Mouse (Mus musculus): ENCODE results near the gene Ppm1n.
A peak's percentile ranks its signal among the peaks of the same experiment; 100 is the strongest.

Ppm1n gene

GRCm38 (mm10) chr7:19279581-19280114 lies at the start of gene Ppm1n:
Gene Ppm1n (minus strand): TSS chr7:19280064.
- DNase-seq (ENCODE audit: low spot score in 2 of 2), result no peak

DNA sequence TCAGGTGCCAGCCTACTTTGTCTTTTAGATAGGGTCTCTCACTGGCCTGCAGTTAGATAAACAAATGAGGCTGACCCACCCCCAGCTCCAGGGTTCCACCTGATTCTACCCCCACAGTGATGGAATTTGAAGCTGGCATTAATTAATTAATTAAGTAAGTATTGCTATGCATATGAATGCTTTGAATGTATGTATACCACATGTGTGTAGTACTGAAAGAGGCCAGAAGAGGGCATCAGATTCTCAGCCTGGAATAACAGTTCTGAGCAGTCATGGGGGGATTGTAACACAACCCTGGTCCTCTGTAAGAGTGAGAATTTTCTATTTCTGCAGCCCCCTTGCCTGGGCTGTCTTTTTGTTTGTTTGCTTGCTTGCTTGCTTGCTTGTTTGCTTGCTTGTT lies 48.6 kb upstream of the Ppm1n start:
- no peak for DNase-seq (ENCODE audit: low spot score in 2 of 2)

- DNase-seq (ENCODE audit: low spot score in 2 of 2), result no peak
Observed at GRCm38 (mm10) chr7:19327782-19328181, 47.9 kb upstream of the Ppm1n start.

GRCm38 (mm10) chr7:19327128-19327527 lies 47.3 kb upstream of the Ppm1n start:
- peak; percentile 35 to 41 for DNase-seq (ENCODE audit: low spot score in 2 of 2)

DNA sequence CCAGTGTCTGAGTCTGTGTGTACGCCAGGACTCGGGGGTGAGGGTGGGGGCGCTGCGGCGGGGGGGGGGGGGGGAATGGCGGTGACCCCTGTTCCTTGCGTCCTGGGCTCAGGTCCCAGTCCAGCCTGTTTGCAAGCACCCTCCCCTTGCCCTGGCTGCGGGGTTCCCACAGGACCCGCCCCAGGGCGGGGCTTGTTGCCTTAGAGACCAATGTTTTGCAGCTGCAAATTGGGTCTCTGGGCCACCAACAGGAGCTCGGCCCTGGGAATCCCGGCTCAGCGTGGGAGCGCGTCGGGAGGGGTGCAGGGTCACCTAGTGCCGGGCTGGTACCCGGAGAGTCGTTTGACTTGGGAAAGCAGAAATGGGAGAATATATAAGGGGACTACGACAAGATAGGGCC lies 46.5 kb upstream of the Ppm1n start:
- peak; percentile 49 to 63 for DNase-seq (ENCODE audit: low spot score in 2 of 2)

DNA sequence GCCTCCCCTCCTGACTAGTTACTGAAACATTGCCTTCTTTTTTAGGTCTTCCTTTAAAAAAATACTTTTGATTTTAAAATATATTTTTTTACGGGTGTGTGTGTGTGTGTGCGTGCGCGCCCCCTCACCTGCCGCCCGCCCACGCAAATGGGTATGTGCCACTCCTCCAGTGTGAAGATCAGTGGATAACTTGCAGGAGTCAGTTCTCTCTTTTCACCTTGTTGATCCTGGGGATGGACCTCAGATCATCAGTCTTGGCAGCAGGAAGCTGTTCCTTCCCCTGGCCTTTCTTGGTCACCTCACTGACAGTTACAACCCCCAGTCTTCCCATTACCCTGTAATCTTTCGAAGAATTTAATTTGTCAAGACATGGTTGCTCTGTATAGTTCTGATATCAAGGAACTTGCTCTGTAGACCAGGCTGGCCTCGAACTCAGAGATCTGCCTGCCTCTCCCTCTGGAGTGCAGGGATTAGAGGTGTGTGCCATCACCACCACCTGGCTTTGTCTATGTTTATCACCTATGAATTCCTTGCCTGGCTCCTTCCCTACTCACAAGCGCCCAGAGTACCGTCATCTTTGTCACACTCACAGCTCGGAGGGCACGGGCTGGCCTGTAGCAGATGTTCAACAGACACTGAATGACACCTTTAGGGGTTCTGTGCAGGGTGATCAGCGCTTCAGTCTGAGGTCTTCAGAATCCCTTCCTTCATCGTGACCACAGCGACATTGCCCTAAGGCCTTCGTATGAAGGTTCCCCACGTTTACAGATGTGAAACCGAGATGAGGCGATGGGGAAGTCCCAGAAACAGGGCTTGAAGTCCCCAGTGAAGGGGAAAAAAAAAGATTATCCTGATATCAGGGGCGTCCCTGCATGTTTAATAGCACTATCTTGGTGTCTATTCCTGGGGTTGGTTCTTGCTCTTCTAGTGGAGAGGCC lies 45.7 kb upstream of the Ppm1n start:
- DNase-seq (ENCODE audit: low spot score in 2 of 2), result peak; percentile 57 to 65

- no peak for DNase-seq (ENCODE audit: low spot score in 2 of 2)
Observed at GRCm38 (mm10) chr7:19324221-19324620, 44.4 kb upstream of the Ppm1n start.

DNA sequence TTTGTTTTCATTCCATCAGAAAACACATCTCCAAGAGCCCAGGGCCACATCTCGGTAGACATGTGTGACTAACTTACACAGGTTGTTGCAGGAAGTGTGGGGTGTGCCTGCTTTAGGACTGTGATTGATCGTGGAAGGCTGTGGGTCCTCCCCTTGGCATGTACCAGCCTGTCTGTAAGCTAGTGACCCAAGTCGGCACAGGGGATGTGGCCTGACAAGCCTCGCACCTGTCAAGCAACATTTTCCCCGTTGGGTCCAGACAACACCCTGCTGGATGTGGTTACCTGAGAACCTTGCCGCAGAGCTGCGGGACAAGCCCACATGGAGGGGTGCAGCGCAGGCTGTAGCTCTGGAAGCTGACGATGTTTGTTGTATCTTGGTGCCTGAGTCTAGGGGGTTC lies 42.6 kb upstream of the Ppm1n start:
- no peak for DNase-seq (ENCODE audit: low spot score in 2 of 2)

DNA sequence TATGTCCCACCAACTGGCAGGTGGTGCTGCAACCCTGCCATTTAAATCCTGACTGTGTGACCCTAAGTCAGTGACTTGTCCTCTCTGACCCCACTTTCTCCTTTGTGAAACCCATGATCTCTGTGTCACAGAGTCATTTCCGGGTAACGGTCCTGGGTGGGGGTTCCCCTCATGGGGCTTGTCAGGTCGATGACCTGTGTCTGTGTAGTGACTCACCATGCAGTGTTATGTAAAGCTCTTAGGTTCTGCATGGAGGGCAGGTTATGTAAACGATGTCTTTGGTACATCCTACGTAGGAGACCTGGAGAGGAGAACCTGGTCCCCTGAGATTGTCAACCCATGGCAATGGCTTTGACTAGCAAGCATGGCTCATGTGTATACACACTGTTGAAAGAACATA lies 41.6 kb upstream of the Ppm1n start:
- DNase-seq (ENCODE audit: low spot score in 2 of 2), result peak; percentile 69 to 74

DNA sequence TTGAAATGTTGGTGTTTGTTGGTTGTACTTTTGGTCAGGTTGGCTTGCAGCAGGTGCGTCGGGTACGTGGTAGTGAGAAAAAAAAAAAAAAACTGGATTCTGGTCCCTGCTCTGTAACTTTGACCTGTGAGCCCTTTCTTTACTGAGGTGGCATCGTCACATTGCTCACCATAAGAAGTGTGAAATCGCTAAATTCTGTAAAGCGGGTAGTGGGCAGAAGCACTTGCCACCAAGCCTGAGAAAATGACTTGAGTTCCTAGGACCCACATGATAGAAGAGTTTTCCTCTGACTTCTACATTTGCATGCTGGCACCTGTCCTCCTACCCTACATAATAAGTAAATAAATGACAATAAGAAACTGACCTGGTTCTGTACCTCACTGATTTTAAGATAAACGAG lies 40.8 kb upstream of the Ppm1n start:
- DNase-seq (ENCODE audit: low spot score in 2 of 2), result no peak

DNA sequence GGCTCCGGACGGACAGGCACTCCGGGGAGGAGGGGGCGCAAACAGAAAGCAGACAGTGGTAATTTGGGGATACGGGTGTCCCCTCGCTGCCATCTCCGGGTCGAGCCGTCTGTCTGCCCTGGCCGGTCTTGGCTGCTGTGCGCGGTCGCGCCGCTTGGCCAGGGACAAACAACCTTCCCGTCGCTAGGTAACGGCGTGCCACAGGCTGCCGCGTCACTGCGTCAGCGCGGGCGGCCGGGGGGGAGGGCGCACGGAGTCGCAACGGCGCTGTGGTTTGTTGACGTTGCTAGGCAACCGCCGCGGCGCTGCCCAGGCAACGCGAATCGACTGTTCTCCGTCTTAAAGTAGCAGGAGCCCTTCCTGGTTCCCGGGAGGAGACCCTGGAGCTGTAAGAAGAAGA lies 40.0 kb upstream of the Ppm1n start:
- peak; percentile 92 for DNase-seq (ENCODE audit: low spot score in 2 of 2)

DNA sequence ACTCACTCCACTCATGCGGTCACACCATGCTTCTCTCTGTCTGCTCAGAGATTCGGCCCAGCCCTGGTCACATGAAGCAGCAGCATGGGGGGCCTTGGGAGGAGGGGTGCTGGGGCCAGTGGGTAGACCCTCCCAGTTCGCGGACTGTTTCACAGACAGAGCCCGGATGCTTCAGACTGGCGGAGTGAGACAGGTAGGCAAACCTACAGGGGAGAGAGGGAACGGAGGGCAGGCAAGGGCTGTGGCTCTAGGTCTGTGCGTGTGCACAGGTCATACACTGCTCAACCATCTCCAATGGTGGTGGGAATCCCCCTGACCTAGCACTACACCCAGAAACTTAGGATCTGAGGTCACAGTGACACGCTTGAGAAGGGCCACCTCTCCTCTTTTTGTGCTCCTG lies 39.6 kb upstream of the Ppm1n start:
- DNase-seq (ENCODE audit: low spot score in 2 of 2), result no peak

GRCm38 (mm10) chr7:19318676-19319075 lies 38.8 kb upstream of the Ppm1n start:
- no peak for DNase-seq (ENCODE audit: low spot score in 2 of 2)

- DNase-seq (ENCODE audit: low spot score in 2 of 2), result no peak
Observed at GRCm38 (mm10) chr7:19318201-19318600, 38.3 kb upstream of the Ppm1n start.

GRCm38 (mm10) chr7:19316451-19317161 lies 36.7 kb upstream of the Ppm1n start:
- peak; percentile 34 to 60 for DNase-seq (ENCODE audit: low spot score in 2 of 2)

DNA sequence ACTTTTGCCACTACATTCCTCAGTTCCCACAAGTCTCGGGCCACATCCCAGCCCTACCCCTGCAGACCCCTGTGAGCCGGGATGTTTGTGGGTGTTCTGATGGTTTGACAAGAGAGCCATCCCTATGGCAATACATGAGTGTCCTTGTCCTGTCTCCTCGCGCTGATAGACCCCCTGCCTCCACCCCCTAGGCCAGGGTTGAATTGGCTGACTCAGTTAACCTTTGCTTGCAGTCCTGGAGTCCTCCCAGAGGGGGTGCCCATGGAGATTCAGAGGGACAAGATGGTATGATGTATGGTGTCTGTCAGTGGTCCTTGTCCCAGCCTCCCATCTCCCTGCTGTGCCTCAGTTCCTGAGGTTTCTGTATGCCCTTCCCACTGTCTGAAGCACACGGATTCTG lies 34.2 kb upstream of the Ppm1n start:
- DNase-seq (ENCODE audit: low spot score in 2 of 2), result no peak

DNA sequence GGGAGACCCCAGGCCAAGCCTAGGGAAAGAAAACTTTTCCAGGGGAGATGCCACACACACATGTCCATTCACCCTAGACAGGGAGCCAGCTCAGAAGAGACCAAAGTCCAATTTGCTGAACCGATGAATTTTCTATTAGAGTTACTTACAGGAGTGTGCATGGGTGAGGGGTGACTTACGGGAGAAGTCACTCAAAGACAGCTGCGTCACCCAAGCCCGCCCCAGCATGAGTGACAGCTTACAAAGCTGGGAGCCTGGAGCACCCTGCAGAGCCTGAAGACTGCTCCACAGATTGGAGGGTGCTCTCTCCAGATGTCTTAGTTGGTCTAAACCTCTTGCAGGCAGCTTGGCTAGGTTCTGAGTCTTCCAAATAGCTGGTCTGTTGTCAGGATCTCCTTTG lies 32.1 kb upstream of the Ppm1n start:
- no peak for DNase-seq (ENCODE audit: low spot score in 2 of 2)

DNA sequence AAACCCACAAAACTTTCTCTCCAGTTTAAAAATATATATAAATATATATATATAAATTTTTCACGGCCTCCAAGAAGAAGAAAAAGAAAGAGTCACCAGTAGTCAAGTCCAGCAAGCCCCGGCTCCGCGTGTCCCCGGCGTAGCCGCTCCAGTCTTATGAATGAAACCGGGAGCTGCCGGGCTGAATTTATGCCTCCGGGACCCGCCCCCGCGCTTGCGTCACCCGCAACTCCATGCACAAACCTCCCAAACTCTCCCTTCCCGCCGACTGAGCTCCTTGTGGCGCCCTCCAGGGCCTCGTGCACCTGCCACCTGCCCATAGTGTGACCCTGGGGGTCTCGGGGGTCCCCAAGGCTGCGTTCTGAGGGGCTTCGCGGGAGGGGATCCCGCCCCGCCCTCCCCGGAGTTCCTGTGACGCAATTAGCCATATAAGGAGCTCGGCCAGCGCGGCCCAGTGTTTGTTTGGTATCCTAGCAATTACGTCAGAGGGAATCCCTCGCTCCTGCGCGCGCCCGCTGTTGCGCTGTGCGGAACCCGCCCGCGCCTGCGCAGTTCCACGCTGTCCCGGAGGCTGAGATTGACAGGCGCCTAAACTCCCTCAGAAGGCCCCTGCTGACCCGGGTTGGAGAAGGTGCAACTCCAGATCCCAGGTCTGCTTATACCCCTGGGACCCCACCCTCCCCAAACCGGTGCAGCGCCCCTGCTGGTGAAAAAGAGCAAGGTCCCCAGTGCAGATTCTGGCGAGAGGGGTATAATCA lies 30.2 kb upstream of the Ppm1n start, which contains the start of gene Fosb:
Fosb (minus strand) TSS at position 168 of the 758 bp plus-strand sequence.
- DNase-seq (ENCODE audit: low spot score in 2 of 2), result peak; percentile 94 to 95

DNA sequence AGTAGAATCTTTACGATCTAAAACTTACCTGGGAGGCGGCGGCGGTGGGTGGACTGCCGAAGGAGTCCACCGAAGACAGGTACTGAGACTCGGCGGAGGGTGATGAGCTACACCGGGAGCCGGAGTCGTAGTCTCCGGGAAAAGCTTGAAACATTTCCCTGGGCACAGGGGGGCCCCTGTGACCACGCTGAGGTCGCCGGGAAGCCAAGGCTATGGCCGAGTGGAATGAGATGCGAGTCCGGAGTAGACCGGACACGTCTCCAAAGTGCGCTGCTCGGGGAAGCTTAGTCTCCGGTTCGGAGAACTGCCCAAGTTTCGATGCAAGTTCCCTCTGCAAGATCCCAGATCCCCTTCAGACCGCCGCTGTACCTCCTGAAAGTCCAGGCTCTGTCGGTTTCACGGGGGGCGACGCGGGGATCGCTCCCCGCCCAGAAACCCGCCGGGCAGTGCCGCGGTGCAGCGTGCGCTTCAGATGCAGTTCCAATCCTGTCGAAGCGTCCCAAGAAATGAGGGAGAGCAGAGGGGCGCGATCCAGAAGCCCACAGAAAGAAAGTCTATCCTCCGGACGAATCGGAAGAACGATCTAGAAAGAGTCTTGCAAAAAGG lies 29.5 kb upstream of the Ppm1n start:
- no peak for DNase-seq (ENCODE audit: low spot score in 2 of 2)

GRCm38 (mm10) chr7:19308454-19309277 lies 28.8 kb upstream of the Ppm1n start:
- DNase-seq (ENCODE audit: low spot score in 2 of 2), result peak; percentile 95
